Mouse (Mus musculus): ENCODE measurements around the gene Kat7.

Kat7 gene

DNA sequence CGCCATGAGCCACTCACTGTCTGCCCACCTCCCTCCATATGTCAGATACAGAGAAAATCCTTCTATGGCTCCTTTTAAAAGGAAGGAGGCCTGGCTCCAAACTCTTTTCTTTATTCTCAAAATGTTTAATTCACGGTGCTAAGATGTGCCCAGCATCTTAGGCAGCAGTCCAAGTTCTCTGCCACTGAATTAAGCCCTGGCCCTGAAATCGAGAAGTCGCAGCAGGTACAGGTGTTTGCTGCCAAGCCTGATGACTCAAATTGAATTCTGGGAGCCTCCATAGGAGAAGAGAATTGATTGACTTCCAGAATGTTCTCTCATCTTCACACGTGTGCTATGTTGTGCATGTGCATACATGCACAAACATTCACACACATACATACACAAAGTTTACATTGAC lies 27.7 kb downstream of the Kat7 start:
- no peak for DNase-seq (ENCODE audit: low read depth, low spot score)

GRCm38 (mm10) chr11:95279061-95279659 lies 30.9 kb downstream of the Kat7 start:
- DNase-seq (ENCODE audit: low read depth, low spot score), result no peak

GRCm38 (mm10) chr11:95276056-95276455 lies 34.0 kb downstream of the Kat7 start:
- no peak for DNase-seq (ENCODE audit: low read depth, low spot score)

GRCm38 (mm10) chr11:95274613-95275012 lies 35.4 kb downstream of the Kat7 start:
- no peak for DNase-seq (ENCODE audit: low read depth, low spot score)

- DNase-seq (ENCODE audit: low read depth, low spot score), result no peak
These were observed 36.4 kb downstream of the Kat7 start for GRCm38 (mm10) chr11:95273661-95274060.

DNA sequence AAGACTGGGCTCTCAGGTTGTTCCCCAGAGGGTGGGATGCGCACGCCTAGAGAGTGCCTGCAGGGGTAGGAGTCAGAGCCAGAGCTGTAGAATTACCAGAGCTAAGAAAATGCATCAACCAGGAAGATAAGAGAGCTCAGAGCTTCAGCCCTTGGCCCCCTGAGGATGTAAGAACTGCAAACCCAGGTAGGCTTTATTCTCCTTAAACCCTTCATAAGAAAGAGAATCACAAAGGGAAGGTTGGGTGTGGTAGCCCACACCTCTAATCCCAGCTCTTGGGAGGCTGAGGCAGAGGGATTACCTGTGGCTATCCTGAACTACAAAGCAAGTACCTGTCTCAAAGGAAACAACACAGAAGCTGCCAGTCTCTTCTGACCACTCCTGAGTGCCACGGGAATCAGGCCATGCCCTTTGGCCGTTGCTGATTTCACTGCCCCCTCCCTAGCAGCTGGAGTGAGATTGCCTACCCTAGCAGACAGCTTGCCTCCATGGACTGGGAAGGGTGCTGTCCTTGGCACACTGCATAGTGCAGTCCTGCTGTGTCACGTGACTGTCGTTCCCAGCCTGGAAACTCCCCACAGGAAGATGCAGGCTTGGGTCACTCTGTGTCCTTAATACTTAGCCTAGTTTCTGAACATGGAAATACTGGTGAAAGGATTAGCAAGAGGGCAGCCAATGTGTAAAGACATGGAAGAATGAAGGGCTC lies 43.4 kb downstream of the Kat7 start:
- no peak for DNase-seq (ENCODE audit: low read depth, low spot score)

DNA sequence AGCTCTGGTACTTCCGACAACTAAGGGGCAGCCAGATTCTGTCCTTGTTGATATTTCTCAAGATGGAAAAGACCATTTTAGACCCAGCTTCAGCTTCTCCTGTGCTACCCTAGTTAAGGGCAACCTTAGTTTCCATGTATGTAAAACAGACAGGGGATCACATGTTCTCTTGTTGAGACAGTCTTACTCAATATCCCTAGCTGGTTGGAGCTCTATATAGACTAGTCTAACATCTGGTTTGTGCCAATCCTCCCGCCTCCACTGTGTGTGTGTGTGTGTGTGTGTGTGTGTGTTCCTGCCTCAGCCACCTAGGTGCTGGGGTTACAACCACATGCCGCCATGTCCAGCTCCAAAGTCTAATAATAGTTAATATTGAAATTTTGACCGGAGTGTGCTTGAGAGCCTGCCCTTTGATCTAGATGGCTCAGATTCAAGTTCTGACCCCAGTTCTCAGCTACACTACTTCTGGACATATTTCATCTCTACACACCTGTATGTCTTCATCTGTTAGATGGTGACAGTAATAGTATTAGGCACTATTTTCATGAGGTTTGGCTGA lies 45.5 kb downstream of the Kat7 start:
- no peak for DNase-seq (ENCODE audit: low read depth, low spot score)

DNA sequence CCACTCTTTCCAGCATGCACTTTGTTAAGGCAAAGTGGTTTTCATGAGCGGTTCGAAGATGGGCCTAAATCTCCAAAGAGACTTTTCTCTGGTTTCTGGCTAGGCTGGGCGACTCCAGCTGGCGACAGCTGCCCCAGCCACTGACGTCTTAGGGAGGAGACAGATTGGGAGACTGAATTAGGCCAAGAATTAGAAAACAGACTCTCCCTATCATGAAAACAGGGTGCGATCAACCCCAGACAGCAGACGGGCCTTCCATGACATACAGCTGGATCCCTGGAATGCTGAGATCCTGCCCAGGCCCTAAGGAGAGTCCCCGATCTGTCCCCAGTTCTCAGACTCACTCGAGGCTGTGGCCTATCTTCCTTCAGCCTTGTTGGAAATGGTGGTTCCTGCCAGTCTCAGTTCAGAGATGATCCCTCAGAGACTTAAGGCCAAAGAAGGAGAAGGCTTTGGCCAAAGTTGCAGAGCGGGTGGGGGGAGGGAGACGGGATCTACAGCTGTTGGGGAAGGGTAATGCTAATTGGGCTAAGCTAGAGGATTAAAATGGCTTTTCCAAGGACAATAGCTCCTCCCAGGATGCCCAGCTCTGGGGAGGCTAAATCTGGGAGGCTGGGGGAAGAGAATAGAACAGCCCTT lies 46.1 kb downstream of the Kat7 start:
- DNase-seq (ENCODE audit: low read depth, low spot score), result no peak

DNA sequence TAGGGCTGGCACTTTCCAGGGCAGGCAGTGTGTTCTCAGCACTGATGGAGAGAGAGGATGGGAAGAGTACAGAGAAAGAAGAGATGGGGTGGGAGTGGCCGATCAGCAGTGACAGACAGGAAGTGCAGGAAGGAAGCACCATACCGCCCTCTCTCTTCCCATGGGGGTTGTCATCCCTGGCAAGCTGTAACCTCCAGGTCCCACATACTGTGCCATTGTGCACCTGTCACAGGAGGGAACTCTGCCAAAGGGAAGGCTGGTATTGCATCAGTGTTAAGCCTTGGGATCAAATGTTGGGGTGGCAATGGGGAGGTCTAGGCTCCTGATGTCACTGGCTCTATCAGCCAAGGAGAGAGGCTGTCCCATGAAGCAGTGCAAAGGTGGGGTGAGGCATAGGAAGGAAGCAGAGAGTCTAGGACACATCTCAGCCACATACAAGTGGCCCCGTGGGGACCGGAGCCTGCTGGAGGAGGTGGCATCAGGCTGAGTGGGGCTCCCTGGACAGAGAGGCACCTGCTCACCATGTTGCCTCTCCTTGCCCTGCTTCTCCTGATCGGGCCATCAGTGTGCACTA lies 48.8 kb downstream of the Kat7 start, which contains the start of gene Tac4:
Gene Tac4, plus strand, starts transcription at position 352 of the 574 bp plus-strand sequence.
- DNase-seq (ENCODE audit: low read depth, low spot score), result no peak

DNA sequence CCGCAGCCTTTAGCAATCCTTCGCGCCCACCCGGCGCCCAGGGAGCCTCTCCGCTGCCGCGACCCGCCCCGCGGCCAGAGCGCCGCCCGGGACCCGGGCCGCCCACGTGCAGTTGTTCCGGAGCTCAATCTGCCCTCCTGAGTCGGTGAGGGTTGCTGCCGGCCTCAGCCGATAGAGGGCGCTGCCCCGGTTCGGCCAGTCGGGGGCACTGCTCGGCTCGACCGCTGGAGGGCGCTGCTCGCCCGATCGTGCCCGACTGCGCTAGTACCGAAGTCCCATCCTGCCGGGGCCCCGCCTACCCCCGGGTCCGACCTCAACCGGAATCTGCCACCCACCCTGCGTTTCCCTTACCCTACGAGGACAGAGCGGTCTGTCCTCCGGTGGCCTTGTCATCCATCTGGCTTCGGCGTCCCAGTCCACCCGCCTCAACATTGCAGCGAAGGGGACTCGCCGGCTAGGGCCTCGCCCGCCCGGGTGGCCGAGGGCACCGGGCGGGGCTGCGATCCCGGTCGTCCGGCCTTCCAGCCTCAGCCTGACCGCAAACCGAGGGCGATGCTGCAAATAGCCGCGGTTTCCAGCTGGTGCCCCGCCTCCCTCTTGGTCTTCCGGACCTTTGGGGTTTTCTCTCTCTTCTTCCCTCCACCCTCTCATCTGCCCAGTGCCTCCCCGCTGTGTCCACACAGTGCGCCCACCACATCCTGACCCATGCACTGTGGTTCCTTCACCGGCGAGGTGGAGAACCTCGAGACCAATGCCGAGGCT lies 50.8 kb downstream of the Kat7 start:
- peak; percentile 74 for DNase-seq (ENCODE audit: low read depth, low spot score)

DNA sequence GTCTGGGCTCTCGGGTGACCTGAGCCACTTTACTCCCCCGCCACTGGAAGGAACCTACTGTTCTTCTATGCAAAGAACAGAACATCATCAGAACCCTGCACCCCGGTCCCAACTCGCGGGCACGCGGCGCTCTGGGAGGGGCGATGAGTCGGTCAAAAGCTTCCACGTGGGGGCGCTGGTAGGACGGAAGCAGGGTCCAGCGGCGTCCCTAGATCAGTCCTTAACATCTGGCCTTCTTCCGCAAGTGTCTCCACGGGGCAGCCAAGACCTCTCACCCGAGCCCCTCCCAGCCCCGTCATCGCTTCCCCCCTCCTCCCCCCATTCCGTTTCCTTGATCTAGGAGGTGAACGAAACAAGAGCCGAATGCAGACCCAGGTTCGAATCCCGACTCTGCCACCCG lies 51.6 kb downstream of the Kat7 start:
- no peak for DNase-seq (ENCODE audit: low read depth, low spot score)

GRCm38 (mm10) chr11:95257930-95258329 lies 52.1 kb downstream of the Kat7 start:
- no peak for DNase-seq (ENCODE audit: low read depth, low spot score)

- no peak for DNase-seq (ENCODE audit: low read depth, low spot score)
These were observed 54.3 kb downstream of the Kat7 start for GRCm38 (mm10) chr11:95255747-95256146.

- DNase-seq (ENCODE audit: low read depth, low spot score), result no peak
These were observed 55.9 kb downstream of the Kat7 start for GRCm38 (mm10) chr11:95254165-95254564.

DNA sequence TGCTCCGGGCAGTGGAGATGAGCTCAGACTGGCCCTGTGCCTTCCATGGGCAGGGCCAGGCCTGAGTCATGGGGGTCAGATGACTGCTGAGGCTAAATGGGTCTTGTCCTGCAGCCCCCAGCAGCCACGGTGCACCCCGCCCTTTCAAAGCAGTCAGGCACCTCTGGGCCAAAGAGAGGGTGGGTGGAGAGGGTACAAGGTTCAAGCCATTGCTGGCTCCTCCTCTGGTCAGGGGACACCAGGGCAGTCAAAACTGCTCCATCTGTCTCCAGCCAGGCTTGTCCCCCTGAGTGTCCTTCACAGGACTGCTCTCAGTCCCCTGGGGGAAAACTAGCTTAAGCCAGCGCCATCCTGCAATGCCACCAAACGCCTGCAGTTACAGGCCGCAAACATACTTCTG lies 57.9 kb downstream of the Kat7 start:
- DNase-seq (ENCODE audit: low read depth, low spot score), result no peak

DNA sequence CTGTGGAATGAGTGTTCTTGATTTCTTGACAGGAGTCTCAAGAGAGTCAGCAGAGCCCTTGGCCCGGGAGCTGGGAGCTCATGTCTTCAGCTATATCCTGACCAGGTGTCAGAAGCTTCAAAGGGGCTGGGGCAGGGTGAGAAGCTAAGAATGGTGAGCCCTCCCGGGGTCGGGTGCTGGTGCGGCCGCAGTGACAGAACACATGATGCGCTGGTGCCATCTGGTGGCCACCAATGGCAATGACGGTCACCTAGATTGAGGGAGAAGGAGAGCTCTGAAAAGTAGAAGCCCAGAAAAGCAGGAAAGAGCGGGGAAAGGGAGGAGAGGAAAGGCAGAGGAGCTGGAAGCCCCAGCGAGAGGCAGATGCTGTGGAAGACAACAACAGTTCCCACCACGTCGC lies 58.8 kb downstream of the Kat7 start:
- peak; percentile 62 for DNase-seq (ENCODE audit: low read depth, low spot score)

GRCm38 (mm10) chr11:95250110-95250509 lies 59.9 kb downstream of the Kat7 start:
- no peak for DNase-seq (ENCODE audit: low read depth, low spot score)

DNA sequence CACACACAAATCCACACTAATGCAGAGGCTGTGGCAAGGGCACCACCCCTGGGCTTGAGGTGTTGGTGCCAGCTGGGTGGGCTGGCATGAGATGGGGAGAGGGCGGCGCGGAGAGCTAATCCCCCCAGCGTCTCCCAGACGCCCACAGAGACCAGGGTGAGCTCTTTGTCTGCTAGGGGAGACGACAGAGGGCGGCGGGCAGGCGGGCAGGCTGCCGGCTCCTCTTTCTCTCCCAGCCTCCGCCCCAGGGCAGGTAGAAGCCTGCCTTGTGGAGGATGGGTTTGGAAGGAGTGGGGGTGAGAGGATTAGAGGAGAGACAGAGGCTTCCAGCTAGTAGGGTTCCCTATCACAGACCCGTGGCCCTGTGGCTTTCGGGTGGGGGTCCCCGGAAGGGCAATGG lies 63.0 kb downstream of the Kat7 start:
- no peak for DNase-seq (ENCODE audit: low read depth, low spot score)

DNA sequence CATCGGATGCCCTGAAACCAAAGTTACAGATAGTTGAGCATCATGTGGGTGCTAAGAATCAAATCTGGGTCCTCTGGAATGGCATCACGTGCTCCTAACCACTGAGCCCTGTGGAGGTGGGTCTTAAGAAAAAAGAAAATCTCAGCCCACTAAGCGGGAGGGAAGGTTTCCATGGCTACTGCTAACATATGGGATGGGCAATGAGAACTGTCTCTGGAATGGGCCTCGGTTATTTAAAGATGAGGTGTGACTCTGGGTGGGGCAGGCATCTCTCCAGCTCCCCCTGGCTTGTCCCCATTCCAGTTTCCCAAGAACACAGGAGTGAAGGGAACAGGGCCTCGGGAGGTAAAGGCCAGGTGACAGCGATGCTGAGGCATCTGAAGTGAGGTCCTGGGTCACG lies 64.6 kb downstream of the Kat7 start:
- no peak for DNase-seq (ENCODE audit: low read depth, low spot score)

- no peak for DNase-seq (ENCODE audit: low read depth, low spot score)
These were observed 67.4 kb downstream of the Kat7 start for GRCm38 (mm10) chr11:95242653-95243052.

- no peak for DNase-seq (ENCODE audit: low read depth, low spot score)
These were observed 71.6 kb downstream of the Kat7 start for GRCm38 (mm10) chr11:95238477-95238876.

DNA sequence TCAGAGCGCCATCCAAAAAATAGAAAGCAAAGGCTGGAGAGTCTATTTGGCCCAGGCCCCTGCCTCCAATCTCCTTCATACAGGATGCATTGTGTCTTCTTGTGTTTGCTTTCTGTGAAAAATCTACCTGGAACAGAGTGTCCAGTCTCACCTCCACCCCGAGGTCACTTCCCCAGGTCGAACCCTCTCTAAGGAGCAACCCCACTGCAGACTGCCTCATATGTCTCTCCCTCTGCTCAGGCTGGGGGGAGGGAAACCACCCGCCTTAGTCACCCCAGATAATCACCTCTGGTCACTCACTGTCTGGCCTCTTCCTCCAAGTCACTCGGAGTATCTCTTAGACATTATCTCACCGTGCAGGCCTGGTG lies 77.7 kb downstream of the Kat7 start:
- DNase-seq (ENCODE audit: low read depth, low spot score), result no peak
